Mouse (Mus musculus): Measurements from ENCODE around the gene Obsl1. TPM values are rescaled to one million over a fixed set of nuclear protein-coding genes. Genes with fewer than 3 reads are reported as not detected.

Obsl1 gene
- polyA plus RNA-seq, 1 experiment from 2014 or later: 38.7 TPM

GRCm38 (mm10) chr1:75507006-75507405, 754 bp upstream of the Obsl1 start, which contains the start of gene Inha:
Gene Inha (plus strand): TSS chr1:75507077.
- 58% methylated on average over 10 of the region's 10 CpGs for WGBS
- Histone ChIP-seq H3K4me3 (ENCODE audit: low read length) (peak within 1 kb of the TSS; percentile 72), H3K27ac (ENCODE audit: low read length) (peak within 1 kb of the TSS; percentile 99), H3K4me1 (ENCODE audit: control insufficient read depth, insufficient read depth, low read length) (peaks cover 57% of the 10 kb centered on the region), H3K27me3 (replicated peaks; ENCODE audit: control insufficient read depth, insufficient read depth, low read length) (no peaks in the 10 kb centered on the region), H3K9me3 (ENCODE audit: control insufficient read depth, low read length) (no peaks in the 10 kb centered on the region), H3K9ac (ENCODE audit: low read depth, low read length) (peak within 1 kb of the TSS; percentile 94), H3K4me2 (ENCODE audit: low read depth, low read length) (peak within 1 kb of the TSS; percentile 97), H3K36me3 (ENCODE audit: control insufficient read depth, insufficient read depth, low read length) (peaks cover 9% of the 10 kb centered on the region)
- no peak for ATAC-seq

- peak overlapping the region; percentile 94 for H3K9ac ChIP-seq (ENCODE audit: low read depth, low read length)
- peak overlapping the region; percentile 72 for H3K4me3 ChIP-seq (ENCODE audit: low read length)
- peak overlapping the region; percentile 97 for H3K4me2 ChIP-seq (ENCODE audit: low read depth, low read length)
- no peaks in the 10 kb centered on the region for H3K9me3 ChIP-seq (ENCODE audit: control insufficient read depth, low read length)
- H3K36me3 ChIP-seq (ENCODE audit: control insufficient read depth, insufficient read depth, low read length): peaks cover 13% of the 10 kb centered on the region
- H3K4me1 ChIP-seq (ENCODE audit: control insufficient read depth, insufficient read depth, low read length): peaks cover 41% of the 10 kb centered on the region
- ATAC-seq: peak; percentile 58
- peak overlapping the region; percentile 99 for H3K27ac ChIP-seq (ENCODE audit: low read length)
- under 1% methylated on average over 84 of the region's 84 CpGs for WGBS
- H3K27me3 ChIP-seq (replicated peaks; ENCODE audit: control insufficient read depth, insufficient read depth, low read length): no peaks in the 10 kb centered on the region
Measured at GRCm38 (mm10) chr1:75505159-75505955, 895 bp downstream of the Obsl1 start.

- Histone ChIP-seq H3K27me3 (replicated peaks; ENCODE audit: control insufficient read depth, insufficient read depth, low read length) (no peaks in the 10 kb centered on the region), H3K27ac (ENCODE audit: low read length) (no peak overlapping the region), H3K4me1 (ENCODE audit: control insufficient read depth, insufficient read depth, low read length) (peaks cover 33% of the 10 kb centered on the region), H3K4me2 (ENCODE audit: low read depth, low read length) (peak overlapping the region; percentile 97), H3K4me3 (ENCODE audit: low read length) (peak overlapping the region; percentile 72), H3K9ac (ENCODE audit: low read depth, low read length) (peak overlapping the region; percentile 94), H3K9me3 (ENCODE audit: control insufficient read depth, low read length) (no peaks in the 10 kb centered on the region), H3K36me3 (ENCODE audit: control insufficient read depth, insufficient read depth, low read length) (peaks cover 16% of the 10 kb centered on the region)
- WGBS: 60% methylated on average over 9 of the region's 9 CpGs
- ATAC-seq: no peak
Measured at GRCm38 (mm10) chr1:75504256-75505045, 1.8 kb downstream of the Obsl1 start.

GRCm38 (mm10) chr1:75503651-75503980, 2.6 kb downstream of the Obsl1 start:
- peak overlapping the region; percentile 24; the same call in 1 of the 2 replicates for H3K9ac ChIP-seq (ENCODE audit: low read depth, low read length)
- WGBS: 71% methylated on average over 23 of the region's 23 CpGs

GRCm38 (mm10) chr1:75502945-75503650, 3.2 kb downstream of the Obsl1 start:
- Histone ChIP-seq H3K27me3 (replicated peaks; ENCODE audit: control insufficient read depth, insufficient read depth, low read length) (no peaks in the 10 kb centered on the region), H3K9ac (ENCODE audit: low read depth, low read length) (peak overlapping the region; percentile 24; the same call in 1 of the 2 replicates), H3K9me3 (ENCODE audit: control insufficient read depth, low read length) (no peaks in the 10 kb centered on the region), H3K27ac (ENCODE audit: low read length) (no peak overlapping the region), H3K4me1 (ENCODE audit: control insufficient read depth, insufficient read depth, low read length) (peaks cover 29% of the 10 kb centered on the region), H3K36me3 (ENCODE audit: control insufficient read depth, insufficient read depth, low read length) (peaks cover 21% of the 10 kb centered on the region), H3K4me2 (ENCODE audit: low read depth, low read length) (no peak overlapping the region), H3K4me3 (ENCODE audit: low read length) (no peak overlapping the region)
- no peak for ATAC-seq
- WGBS: 86% methylated on average over 25 of the region's 25 CpGs

More at GRCm38 (mm10) chr1:75503651-75503980, 2.6 kb downstream of the Obsl1 start:
- Histone ChIP-seq H3K27me3 (replicated peaks; ENCODE audit: control insufficient read depth, insufficient read depth, low read length) (no peaks in the 10 kb centered on the region), H3K4me1 (ENCODE audit: control insufficient read depth, insufficient read depth, low read length) (peaks cover 29% of the 10 kb centered on the region), H3K4me2 (ENCODE audit: low read depth, low read length) (peak overlapping the region; percentile 97; the same call in 1 of the 2 replicates), H3K36me3 (ENCODE audit: control insufficient read depth, insufficient read depth, low read length) (peaks cover 19% of the 10 kb centered on the region), H3K27ac (ENCODE audit: low read length) (no peak overlapping the region), H3K9me3 (ENCODE audit: control insufficient read depth, low read length) (no peaks in the 10 kb centered on the region), H3K4me3 (ENCODE audit: low read length) (peak overlapping the region; percentile 12; the same call in 1 of the 2 replicates)
- ATAC-seq: no peak

- ATAC-seq: no peak
- Histone ChIP-seq H3K9ac (ENCODE audit: low read depth, low read length) (no peak overlapping the region), H3K4me1 (ENCODE audit: control insufficient read depth, insufficient read depth, low read length) (peaks cover 23% of the 10 kb centered on the region), H3K9me3 (ENCODE audit: control insufficient read depth, low read length) (no peaks in the 10 kb centered on the region), H3K4me3 (ENCODE audit: low read length) (no peak overlapping the region), H3K27ac (ENCODE audit: low read length) (no peak overlapping the region), H3K36me3 (ENCODE audit: control insufficient read depth, insufficient read depth, low read length) (peaks cover 23% of the 10 kb centered on the region), H3K4me2 (ENCODE audit: low read depth, low read length) (no peak overlapping the region), H3K27me3 (replicated peaks; ENCODE audit: control insufficient read depth, insufficient read depth, low read length) (no peaks in the 10 kb centered on the region)
- 95% methylated on average over 9 of the region's 9 CpGs for WGBS
Measured at GRCm38 (mm10) chr1:75501905-75502304, 4.3 kb downstream of the Obsl1 start.

GRCm38 (mm10) chr1:75499441-75499840, 6.8 kb downstream of the Obsl1 start:
- 78% methylated on average over 7 of the region's 7 CpGs for WGBS
- no peak overlapping the region for H3K9ac ChIP-seq (ENCODE audit: low read depth, low read length)
- no peak for ATAC-seq
- H3K27ac ChIP-seq (ENCODE audit: low read length): no peak overlapping the region
- H3K36me3 ChIP-seq (ENCODE audit: control insufficient read depth, insufficient read depth, low read length): peaks cover 32% of the 10 kb centered on the region
- H3K9me3 ChIP-seq (ENCODE audit: control insufficient read depth, low read length): no peaks in the 10 kb centered on the region
- no peak overlapping the region for H3K4me3 ChIP-seq (ENCODE audit: low read length)
- no peaks in the 10 kb centered on the region for H3K27me3 ChIP-seq (replicated peaks; ENCODE audit: control insufficient read depth, insufficient read depth, low read length)
- no peak overlapping the region for H3K4me2 ChIP-seq (ENCODE audit: low read depth, low read length)
- peaks cover 16% of the 10 kb centered on the region for H3K4me1 ChIP-seq (ENCODE audit: control insufficient read depth, insufficient read depth, low read length)

GRCm38 (mm10) chr1:75498897-75499296, 7.4 kb downstream of the Obsl1 start:
- Histone ChIP-seq H3K36me3 (ENCODE audit: control insufficient read depth, insufficient read depth, low read length) (peaks cover 32% of the 10 kb centered on the region), H3K4me3 (ENCODE audit: low read length) (no peak overlapping the region), H3K9me3 (ENCODE audit: control insufficient read depth, low read length) (no peaks in the 10 kb centered on the region), H3K27me3 (replicated peaks; ENCODE audit: control insufficient read depth, insufficient read depth, low read length) (no peaks in the 10 kb centered on the region), H3K4me2 (ENCODE audit: low read depth, low read length) (no peak overlapping the region), H3K9ac (ENCODE audit: low read depth, low read length) (no peak overlapping the region), H3K4me1 (ENCODE audit: control insufficient read depth, insufficient read depth, low read length) (peaks cover 11% of the 10 kb centered on the region), H3K27ac (ENCODE audit: low read length) (no peak overlapping the region)
- ATAC-seq: no peak
- 89% methylated on average over 4 of the region's 4 CpGs for WGBS
